Mouse (Mus musculus) cerebellum, adult 11-12 months (tissue): Measurements from ENCODE around the gene Tnnt1.

Experiments
- DNase-seq: peaks from one replicate; pipeline ENCODE4 v3.0.0; 2022

Tnnt1 gene

DNA sequence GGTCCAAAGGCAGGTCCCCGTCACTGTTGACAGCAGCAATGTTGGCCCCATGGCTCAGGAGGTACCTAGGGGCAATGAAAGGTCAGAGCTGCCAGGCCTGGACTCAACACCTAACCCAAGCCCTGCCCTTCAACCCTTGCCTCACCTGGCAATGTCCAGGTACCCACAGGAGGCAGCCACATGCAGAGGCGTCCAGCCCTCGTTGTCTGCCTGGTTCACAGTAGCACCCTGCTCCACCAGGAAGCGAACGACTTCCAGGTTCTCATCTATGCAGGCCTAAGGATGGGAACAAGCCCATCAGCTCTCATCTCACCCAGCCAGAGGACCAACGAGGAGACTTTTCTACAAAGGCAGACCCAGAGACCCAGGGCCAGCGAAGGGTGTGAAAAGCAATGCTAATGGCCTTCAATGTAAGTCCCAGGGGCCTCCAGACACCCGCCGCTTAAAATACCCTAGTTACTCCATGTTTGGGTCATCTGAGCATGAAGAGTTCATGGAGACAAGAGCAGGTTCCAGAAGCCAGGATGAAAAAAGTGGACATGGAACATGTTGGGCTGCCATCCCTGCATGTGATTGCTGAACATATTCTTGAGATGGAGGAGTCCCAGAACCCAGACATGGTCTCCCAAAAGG, 18.8 kb downstream of the Tnnt1 start:
- DNase-seq = no peak

DNA sequence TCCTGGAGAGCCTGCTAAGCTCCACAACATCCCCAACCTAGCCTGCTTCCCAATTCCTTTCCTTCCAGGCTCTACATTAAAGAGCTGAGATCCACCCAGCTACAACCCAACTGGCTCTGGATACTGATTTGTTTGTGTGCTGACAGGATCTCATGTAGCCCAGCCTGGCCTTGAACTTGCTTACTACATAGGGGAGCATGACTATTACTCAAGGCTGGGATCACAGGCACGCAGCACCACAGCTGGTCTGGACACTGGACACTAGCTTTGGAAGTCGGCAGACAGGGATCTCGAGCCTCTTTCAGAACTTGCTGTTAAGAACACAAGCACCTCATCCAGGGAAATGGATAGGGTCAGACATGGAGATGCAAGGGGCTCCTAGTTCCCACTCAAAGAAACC, 19.7 kb downstream of the Tnnt1 start:
- DNase-seq = no peak

DNA sequence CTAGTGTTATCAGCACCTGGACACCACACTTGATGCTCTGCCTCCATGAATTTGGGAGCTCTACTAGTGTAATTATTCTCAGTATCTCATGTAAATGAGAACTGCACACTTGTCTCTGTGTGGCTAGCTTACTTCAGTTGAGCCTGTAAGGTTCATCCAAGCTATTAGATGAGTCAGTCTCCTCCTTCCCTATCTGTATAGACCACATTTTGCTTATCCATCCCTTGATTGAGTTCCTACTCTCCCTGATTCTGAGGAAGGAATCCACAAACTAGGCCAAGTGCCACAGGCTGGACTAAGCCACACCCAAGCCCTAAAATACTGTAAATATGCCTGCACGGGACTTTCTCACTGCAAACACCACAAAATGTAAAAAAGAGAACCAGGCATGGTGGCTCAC, 22.2 kb downstream of the Tnnt1 start:
- DNase-seq = no peak

DNA sequence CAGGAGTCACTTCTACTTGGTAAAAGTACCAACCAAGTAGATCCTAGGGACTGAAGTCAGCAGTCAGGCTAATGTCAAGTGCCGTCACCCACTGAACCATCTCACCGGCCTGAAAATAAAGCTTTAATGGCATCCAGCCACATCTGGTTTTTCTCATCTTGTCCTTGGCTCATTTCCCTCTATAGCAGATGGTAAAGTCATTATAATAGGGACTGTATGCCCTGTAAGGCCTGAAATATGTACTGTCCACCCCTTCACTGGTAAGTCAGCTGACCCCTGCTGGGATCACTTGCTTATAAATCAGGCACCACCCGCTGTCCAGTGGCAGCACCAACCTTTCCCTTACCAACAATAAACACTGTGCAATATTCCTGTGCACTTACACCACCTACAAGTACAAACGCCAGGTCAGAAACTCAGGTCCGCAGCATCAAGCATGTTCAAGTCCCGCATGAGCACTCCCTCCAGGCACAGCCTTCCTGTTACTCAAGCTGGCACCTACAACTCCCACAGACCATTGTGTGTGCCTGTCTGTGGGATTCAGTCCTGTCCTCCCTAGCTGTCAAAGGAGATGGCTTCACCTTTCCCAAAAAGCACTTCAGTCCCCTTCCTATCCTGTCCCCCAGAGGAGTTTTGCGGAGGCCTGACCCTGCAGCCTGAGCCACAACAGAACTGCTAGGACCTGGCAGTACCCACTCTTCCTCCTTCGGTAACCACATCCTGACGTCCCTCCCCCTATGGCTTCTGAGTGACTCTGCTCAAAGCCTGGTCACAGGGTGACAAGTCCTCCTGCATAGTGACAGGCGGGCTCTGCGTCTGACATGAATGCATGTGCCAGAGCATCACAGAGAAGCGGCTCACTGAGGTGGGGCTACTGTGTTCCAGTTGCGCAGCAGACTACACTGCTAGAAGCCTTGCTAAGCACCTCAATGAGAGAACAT, 23.6 kb downstream of the Tnnt1 start:
- DNase-seq = no peak

DNA sequence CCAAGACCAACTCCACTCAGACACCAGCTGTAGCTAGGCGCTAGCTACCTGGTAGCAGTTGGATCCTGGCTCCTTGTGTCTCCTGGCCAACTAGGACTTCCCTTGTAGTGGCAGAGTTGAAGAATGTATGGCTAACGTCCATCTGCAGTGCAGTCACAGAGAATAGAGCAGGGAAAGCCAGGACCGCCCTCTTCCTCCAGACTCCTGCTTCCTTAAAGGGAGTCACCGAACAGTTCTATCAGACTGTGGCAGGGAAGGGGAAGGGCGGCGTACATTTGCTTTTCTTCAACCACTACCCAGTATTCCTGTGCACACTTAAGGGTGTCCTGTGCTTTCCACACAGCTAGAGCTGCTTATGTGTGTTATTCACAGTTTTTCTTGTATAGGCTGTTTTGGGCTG, 24.9 kb downstream of the Tnnt1 start:
- no peak for DNase-seq

DNA sequence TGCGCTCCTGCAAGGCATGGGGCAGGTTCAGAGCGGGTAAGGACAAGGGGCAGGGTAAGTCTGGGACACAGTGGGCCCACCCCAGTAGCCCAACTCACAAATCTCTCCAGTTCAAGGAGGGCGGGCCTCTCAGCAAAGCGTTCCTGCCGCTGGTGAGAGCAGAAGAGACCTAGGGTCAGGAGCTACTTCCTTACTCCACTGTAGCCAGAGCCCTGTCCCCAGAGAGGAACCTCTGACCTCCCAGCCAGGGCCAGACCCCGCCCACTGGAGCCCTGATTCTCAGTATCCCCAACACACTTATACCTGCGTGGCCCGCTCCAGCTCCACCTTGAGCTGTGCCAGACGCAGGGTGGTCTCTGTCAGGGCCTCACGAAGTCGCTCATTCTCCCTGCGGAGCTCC, 33.9 kb downstream of the Tnnt1 start:
- no peak for DNase-seq

DNA sequence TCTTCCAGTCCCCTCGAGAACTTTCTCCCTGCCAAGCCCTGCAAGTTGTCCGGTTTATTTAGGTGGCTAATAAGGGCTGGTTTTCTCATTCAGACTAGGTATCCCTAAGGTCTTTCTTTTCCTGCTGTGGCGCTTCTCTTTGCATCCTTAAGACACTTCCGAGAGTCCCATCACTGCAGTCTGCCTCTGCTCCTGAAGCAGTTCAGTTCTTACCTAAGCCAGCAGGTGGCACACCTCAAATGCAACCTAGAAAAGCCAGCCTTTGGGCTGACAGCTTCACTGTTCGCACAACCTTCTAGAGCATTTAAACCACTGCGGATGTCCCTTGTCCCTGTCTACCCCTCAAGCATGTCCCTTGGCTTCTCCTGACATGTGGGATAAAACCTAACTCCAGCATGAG, 36.5 kb downstream of the Tnnt1 start:
- DNase-seq = no peak

DNA sequence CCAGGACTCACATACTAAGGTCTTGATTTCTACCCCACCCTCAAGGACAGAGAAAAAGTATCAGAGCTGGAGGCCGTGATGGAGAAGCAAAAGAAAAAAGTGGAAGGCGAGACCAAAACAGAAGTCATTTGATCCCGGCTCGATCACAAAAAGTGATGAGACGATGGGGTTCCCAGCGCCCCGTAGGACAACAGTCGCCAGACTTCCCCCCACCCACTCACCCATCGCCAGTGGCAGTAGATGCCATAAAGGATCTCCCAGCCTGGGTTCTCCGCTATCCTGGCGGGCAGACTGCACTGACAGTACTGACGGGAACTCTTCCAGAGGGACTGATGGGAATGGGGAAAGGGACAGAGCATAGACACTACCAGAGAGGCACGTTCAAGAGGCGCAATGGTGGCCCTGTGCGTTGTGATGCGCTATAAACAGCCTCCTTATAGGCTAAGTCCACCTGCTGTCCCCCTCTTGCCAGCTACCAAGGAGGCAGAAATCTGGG, 37.3 kb downstream of the Tnnt1 start:
- DNase-seq = no peak

DNA sequence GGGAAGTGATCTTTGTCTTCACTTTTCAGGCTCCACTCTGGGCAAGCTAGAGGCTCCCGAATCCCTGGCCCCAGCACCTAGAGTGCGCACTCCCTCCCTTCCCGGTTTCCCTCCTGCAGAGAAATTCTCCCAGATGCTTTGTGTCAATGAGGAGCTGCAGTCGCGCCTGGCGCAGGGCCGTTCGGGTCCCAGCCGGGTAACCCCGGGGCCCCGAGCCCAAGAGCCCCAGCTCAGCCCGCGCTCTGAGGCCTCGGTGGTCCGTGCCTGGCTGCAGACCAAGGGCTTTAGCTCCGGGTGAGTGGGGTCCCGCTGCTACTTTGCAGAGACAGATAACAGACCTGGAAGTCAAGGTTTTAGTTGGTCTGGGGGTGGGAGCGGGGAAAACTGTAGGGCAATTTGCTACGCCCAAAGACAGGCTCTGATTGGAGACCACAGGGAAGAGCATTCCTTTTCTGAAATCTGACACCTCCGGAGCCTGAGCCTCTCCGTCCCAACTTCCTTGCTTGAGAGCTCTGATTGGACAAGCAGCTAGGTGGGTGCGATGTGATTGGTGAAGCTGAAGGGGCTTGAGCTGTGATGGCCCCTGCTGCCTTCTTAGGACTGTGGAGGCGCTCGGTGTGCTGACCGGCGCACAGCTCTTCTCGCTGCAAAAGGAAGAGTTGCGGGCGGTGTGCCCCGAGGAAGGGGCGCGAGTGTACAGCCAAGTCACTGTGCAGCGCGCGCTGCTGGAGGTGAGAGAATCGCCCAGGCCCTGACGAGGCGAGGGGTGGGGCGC, 38.0 kb downstream of the Tnnt1 start:
- peak; percentile 79 for DNase-seq

DNA sequence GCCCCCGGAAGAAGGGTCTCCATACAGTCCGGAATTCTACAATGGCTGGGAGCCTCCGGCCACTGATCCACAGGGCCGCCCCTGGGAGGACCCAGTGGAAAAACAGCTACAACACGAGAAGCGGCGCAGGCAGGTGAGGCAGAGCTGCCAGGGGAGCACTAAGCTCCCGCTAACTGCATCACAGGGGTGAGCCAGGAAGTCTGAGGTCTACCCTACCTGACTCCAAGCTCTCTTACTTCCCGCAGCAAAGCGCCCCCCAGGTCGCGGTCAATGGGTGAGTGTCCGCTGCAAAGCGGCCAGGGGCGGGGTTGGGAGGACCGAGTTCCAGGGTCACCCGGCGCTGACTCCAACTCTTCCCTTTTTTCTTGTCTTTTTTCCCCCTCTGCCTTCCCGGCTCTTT, 42.2 kb downstream of the Tnnt1 start:
- no peak for DNase-seq

DNA sequence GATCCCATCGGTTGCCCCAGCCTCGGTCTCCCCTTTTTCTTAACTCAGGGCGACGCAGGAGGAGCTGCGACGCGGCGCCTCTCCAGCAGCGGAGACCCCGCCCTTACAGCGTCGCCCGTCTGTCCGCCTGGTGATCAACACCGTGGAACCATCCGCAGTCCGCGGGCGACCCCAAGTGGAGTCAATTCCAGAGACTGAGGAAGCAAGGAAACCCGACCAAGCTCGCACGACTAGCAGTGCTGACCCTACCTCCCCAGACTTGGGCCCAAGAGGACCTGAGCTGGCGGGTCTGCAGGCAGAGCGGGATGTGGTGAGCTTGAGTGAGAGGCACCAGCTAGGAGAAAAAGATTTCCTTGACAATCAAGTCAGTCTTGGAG, 45.0 kb downstream of the Tnnt1 start:
- DNase-seq = peak; percentile 62

DNA sequence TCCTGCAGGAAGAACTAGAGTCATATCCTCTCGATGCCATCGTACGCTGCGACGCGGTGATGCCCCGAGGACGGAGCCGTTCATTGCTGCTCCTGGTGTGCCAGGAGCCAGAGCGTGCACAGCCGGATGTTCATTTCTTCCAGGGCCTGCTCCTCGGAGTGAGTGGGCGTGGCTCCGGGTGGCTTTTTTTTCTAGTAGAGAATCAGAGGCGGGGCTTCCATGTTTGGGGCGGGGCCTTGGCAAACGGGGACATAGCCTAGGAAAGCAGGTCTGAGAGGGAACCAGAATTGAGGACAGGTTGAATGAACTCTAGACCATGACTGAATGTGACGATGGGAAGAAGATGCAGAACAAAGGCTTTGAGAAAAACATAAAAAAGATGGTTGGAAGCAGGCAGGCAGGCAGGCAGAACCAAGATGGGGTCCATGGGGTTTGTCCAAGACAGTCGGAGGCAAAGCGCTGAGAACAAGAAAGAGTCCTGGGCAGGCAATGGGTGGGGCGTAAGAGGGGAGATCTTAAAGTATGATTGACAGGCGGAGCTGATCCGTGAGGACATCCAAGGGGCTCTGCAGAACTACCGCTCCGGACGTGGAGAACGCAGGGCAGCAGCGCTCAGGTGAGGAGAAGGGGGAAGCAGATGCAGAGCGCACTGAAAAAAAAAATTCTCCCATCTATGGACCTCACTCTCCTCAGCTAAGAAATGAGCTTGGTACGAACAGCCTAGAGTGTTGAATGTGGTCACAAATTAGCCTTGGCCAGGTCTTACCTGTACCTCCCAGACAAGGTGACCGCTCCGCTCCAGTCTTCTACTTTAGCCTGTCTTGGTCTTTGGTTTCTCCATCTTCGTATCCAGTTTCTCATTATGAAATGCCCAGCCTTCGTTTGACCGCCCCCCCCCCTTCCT, 45.7 kb downstream of the Tnnt1 start:
- DNase-seq = peak; percentile 69

DNA sequence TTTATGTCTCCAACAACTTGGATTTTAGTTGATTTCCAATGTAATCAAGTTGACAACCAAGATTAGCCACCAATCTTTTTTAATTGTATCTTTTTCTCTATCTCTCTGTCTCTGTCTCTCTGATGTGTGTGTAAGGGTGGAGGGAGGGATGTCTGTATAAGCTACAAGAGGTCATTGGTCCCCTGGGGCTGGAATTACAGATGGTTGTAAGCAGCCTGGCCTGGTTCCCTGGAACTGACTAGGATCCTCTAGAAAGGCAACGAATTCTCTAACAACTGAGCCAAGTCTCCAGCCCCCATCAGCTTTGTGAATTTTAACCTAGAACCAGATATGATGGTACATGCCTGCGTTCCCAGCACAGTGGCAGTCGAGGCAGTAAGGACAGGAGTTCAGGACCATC, 48.4 kb downstream of the Tnnt1 start:
- no peak for DNase-seq

DNA sequence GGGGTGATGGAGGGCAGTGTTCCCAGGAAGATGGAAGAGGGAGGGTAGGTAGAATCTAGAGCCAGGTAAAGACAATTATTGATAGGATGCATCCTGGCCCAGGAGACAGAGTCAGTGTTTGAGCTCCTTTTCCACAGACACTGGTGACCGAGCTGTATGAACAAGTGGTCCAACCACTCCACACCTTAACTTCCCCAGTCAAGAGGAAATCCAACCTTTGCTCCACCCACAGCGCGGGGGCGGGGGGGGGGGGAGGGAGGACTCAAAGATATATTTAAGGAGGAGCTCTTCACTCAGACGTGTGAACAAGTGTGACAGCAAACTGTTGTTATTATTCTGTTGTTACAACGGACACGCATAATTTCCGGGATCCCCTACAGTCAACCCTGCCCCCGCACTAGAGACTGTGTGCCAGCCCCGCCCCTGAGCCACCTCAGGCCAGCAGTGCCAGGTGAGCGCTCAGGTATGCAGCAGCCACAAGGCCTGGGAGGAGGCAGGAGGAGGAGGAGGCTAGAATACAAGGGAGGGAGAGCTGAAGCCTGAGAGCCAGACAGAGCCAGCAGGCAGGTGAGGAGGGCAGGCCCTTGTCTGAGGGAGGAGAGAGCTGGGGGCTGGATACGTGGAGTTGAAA, 51.9 kb downstream of the Tnnt1 start:
- DNase-seq = no peak

DNA sequence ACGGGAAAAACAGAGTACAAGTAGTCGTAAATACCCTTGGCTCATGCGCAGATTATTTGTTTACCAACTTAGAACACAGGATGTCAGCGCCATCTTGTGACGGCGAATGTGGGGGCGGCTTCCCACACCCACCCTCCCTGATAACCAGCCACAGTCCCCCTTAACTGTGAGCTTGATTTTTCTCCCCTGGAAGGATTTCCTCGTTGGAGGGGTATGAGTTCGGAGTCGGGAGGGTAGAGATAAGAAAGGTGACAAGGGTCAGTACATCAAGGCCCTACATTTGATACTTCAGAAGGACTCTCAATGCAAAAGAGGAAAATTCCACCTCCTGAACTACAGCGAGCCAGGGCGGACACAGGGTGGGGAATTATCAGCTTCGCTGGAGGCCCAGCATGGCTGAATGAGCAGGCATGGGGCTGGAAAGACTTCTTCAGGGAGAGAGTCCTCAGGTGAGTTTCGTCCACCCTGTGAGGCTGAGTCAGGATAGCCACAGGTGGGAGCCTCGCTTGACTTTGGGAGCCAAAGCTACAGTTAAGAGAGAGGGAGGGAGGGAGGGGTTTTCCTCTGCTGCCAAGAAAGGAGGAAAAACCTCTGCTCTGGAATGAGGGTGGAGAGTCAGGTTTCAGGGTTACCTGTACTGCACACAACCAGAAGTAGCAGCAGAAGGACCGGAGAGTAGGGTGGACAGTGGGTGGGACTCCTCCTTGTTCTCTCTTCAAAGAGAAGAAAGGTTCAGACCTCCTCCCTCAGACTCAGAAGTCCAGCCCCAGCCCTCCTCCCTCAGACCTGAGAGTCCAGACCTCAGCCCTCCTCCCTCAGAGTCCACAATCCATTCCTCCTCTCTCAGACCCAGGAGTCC, 55.4 kb downstream of the Tnnt1 start, which contains the start of gene Eps8l1:
Eps8l1 (plus strand) TSS at position 99 of the 859 bp plus-strand sequence.
- DNase-seq = no peak
